Mouse (Mus musculus): ENCODE measurements at regions not wholly inside any gene's neighbourhood (a gene's known extent, or its start where the extent isn't known, plus 50 kb on each side); places are given as distances from the start of the nearest gene placed in this dataset.

DNA sequence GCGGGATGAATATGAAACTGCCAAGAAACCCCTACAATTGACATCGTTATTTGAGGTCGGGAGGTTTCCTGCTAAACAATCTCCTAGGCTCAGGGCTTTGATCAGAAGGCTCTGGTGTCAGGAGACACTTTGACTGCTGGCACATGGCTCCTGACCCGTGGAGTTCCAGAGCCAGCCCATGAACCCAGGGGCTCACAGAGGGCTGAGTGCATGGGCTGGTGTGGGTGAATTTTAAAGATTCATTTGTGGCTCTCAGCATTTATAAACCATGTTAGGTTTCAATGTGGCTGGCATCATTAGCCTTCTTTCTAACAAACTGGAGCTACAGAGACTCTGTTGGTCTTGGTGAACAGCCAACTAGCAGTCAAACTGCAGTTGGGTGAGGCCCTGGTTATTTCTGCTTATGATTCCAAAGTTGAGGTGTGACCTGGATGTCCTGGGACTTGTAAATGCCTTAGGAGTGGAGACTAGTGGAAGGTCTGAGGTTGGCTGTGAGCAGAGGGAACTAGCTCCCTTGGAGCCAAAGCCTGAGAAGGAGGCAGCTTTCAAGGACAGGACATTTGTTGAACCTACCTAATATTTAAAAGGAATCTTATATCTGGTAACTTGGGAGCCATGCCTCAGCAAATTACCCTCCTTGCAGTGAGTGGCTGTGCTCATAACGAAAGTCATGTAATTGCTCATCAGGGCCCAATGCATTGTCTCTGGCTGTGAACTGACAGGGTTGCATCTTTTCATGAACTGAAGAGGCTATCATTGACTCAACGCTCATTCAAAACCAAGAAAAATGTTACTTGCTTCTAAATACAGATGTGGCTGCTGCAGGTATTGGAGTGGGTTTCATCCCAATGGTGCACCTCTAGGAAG is 108.0 kb upstream of the Mki67 start:
- DNase-seq = no peak

DNA sequence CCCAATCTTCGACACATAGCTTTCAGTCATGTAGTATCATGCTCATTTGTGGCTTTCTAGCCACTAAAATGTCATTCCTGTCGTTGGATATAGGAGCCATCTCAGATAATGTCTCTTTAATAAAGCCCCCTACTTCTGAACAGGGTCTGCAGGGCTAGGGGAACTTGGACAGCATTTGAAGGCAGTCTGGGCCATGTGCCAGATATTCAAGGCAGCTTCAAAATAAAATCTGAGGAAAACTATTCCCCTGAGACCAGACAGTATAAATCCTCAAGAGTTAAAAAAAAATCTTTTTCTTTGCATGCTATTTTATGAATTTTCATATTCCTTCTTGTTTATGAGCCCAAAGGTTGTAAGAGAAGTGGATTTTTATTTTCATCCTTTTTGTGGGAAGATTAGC is 113.1 kb upstream of the Mki67 start:
- no peak for DNase-seq

DNA sequence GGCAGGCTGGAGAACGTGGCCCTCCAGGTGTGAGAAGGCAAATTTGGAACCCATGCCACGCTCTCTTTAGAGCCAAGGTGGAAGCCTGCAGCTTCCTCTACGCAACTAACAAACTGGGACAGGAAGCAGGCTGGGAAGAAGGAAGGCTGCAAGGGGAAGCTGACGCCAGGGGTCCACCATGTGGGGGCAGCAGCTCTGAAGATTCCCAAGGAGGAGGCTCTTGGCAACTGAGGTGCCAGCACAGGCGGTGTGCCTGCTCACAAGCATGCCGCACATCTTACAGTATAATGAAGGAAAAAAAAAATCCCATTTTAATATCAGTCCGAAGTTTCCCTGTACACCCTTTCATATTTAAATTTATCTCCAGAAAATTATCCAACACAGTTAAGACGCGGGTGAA is 117.3 kb upstream of the Mki67 start:
- DNase-seq = no peak

DNA sequence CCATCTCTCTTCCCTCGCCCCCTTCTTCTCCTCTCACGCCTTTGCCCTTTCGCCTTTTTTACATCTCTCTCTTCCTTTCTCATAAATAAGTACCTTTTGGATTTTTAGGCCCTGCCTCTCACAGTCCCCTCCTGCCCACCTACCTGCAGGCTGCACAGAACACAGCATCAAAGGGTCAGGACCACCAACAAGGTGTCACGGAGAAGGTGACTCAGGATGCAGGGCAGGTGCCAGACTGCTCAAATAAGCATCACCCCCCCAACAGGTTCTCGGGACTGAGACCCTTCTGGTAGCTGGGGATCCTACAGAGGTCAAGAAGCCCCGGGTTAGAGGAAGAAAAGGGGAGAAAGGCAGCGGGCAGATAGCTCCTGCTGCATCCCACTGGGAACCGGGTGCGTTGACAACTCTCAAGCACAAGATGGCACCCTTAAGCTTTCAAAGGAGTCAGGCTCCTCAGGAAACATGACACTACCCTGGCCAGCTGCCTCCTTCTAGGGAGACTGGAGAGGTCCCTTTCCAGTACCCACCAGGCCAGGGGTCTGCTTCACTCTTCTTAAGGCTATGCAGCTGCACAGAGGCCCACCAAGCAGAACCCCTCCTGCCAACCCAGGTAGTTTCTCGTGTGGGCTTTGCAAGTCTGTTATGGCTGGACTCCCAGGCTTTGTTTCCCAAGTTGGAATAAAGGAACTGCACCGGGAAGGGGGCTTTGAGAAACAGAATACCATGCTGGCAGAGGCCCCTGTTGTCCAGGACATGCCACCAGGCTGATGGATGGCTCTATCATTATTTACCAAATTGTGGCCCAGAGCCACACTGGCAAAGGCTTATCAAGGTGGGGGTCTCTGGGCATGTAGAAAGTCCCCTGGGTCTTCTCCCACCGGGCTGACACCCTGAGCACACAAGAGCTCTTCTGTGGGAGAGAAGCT is 120.9 kb upstream of the Mki67 start:
- peak; percentile 73 for DNase-seq

DNA sequence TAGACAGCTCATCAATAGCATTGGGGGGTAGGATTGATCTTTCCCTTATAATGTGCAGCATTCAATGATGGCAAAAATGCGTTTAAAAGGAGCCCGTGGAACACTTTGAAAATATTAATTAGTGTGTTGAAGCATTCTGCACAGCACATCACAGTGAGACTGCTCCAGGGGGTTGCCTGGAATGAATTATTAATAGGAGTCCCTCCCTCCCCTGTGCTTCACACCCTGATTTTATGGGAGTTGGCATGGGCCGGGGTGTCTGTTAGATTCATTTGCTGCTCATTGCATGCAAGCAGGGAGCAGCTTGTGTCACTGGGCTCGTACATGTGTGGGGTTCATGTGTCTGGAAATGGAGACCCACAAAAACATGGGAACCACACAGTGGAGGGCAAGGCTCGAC is 127.9 kb upstream of the Mki67 start:
- DNase-seq = no peak

DNA sequence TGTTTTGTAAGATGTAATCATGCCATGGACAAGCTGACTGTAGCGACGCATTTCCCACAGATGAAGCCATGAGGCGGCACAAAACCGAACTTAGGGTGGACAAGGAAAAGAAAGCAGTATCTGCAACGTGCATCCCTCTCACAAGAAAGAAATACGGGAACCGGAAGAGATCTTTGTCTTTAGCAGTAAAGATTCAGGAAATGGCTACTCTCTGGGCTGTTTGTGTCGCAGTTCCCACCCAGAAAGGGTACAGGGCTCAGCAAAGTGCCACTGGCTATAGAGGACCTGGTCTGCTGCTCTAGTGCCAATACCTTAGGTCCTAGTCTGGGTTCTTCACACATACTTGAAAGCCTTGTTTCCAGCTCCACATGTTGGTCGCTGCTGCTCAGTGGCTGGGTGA is 131.1 kb upstream of the Mki67 start:
- DNase-seq = no peak

DNA sequence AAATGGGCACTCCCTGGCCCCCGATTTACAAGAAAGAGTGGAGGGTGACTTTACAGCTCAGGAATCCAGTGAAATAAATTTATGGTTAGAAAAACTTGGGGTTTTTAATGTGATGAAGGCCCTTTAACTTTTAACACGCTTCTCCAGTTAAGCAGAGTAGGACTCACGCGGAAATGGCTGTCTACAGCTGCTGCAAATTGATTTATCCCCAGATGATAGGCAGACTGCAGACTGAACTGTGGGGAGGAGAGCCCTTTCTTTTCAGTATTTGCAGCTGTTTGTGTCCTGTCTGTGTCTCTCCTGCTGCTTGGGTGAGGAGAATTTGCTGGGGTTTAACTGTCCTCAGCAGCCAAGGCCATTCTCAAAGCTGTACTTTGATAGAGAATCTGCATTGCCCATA is 132.0 kb upstream of the Mki67 start:
- DNase-seq = no peak

DNA sequence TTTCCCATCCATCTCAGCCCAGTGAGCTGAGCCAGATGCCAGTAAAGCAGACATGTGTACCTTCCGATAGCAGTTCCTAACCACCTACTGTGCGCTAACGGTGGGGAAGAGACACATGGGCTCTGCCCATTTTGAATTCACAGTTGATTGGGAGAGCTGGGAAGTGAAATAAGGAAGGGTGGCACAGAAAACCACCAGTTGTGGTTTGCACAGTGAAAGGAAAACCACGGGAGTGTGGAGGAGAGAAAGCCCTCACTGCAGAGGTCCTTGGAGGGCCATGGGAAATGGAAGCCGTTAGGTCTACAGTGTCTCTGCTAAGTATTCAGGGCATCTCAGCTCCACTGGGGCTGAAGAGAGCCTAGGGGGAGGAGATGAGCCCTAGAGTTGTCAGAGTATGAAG is 132.7 kb upstream of the Mki67 start:
- DNase-seq = no peak

DNA sequence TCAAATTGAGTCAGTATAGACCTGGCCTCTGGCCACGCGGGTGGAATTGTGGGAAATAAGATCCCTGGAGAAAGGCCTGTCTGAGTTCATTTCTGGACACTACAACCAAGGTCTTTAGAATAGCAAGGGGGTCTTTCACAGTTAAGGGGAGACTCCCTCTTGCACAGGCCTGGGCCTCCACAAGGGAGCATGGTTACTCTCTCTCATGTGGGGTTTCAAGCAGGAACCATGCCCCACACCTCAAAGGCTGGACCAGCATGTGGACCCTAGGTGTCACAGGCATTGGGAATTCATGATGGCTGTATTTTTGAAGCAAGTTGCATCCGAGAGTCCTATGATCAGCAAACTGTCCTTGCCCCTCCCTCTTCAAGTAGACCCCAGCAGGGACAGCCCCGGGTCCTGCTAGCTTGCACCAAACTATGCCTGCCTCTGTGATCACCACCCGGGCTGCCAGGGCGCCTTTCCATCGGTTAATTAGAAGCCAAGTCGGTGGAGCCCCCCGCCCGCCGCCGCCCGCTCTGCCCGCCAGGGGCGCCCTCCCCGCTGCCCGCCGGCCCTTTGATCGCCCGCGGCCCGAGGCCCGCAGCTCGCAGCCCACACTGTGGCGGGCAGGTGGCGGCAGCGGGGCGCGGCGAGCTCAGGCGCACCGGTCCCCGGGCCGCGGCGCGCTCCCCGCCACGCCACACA is 137.1 kb upstream of the Mki67 start:
- peak; percentile 13 for DNase-seq

DNA sequence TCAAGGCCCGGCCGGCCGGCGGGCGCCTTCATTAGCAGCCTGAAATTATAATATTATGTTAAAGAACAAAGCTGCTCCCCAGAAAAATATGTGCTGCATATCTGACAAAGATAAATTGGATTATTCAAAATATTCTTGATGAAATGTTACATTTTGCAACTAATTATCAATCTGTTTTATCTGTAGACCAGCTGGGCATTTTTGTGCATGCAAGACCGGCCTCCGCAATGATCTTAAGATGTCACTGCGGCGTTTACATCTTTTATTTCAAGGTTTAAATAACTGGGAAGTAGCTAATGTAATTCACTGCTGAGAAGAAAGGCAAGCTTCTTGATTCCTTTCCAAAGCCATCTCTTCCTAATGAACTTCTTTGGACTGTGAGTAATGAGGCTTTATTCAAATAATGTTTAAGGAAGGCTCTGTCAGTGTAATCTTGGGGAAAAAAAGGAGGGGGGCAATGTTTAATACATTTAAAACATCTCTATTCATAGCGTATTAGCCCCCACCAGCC is 137.7 kb upstream of the Mki67 start:
- DNase-seq = no peak

DNA sequence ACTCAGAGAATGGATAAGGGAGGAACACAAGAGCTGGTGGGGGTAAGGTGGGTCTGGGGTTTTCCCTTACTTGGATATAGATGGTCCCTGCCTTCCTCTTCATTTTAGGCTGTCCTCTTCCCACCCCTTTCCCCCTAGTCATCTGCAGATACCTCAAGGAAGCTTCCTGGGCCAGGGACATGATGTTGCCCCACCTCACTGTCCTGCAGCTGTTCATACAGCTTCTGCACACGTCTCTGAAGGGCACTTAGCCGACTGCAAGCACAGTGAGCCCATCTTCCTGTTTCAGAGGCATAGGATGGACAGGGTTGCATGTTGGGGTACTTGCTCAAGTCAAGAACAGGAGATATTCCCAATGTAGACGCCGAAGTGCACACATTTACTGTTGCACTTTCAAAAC is 144.1 kb upstream of the Mki67 start:
- no peak for DNase-seq

DNA sequence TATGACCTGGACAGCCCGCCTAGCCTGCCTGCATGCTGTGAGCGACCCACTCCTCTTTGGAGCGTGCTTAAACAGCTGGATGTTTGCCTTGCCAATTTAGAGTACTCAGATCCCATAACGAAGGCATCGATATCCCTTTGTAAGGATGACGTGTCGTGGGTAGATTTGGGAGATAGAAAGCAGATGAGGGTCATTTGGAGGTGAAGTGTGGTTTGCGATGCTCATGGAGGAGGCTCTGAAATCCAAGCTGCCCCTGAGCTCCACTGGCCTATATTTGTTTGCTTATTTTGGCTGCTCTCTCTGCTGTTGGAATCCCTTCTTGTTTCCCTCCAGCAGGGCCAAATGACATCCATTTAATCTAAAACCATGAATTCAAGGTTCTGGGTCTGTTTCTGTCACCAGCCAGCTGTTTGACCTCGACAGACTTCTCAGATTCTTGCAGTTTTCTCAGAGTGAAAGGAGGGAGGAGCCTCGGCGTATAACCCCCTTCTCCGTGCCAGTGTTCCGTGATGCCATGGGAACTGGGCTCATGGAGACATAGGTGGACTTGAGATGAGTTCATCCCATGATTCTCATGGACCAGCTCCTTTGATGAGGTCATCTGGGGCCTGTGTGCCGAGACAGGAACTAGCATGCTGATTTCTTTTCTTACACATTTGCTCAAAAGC is 144.7 kb upstream of the Mki67 start:
- DNase-seq = peak; percentile 10

DNA sequence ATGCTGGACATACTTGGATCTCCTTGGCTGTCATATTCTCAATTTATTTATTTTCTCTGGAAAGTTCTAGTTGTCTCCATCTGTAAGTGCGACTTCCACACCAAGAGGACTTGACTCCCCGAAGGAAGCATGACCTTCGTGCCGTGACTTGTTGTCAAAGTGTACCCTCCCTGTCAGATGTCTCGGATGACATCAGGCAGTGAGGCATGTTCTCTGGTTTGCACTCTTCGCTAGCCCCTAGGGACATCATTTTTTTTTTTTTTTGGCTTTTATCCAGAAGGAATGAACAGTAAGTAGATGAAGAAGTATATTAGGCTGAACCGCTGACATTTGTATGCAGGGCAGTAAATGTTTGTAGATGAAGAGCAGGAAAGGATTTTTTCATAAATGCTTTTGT is 145.2 kb upstream of the Mki67 start:
- DNase-seq = peak; percentile 6

DNA sequence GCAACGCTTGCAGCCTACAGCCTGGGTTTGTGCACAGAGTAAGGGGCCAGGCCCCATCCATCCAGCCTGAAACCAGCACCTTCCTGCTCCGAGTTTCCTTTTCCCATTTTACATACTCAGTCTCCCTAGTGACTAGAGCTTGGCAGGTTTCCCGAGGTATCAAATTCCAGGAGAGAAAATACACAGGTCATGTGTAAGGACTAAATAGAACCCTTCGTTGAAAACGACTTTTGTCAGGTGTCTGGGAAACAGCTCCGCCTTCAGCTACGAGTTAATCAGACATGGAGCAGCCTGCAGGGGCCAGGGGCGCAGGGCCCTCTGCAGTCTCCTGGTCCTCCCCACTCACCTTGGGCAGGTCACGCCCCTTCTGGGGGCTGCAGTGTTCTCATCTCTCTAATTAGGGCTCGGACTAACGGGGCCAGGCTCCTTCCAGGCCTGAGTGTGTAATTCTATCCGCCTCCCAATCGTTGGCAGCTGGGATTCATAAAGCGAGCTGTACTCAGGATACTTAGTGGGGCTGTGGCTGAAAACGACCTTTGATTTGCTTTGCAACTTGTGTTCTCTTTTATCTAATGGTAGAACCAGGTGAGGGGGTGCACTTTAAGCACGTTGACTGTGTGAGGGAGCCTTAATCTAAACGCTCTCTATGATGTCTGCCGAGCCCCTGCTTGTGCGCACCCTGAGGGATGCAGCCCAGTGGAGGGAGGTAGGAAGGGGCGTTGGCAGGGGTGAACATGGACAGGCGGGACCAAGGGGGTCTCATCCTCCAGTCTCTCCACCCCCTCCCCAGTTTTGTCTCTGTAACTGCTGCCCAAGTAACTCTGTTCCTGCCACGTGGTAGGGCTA is 147.6 kb upstream of the Mki67 start:
- no peak for DNase-seq

DNA sequence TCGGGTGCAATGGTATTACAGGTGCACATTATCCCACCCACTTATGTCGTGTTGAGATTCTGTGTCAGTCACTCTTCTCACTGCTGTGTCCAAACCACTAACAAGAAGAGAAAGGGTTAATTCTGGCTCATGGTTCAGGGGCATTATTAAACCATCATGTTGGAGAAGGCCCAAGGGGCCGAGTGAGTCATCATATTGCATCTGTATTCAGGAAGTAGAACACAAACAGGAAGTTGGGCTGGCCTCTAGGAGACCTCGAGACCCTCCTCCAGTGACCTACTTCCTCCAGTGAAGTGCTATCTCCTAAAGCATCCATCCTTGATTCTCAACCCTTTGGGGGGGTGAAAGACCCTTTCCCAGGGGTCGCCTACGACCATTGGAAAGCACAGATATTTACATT is 154.8 kb upstream of the Mki67 start:
- no peak for DNase-seq

DNA sequence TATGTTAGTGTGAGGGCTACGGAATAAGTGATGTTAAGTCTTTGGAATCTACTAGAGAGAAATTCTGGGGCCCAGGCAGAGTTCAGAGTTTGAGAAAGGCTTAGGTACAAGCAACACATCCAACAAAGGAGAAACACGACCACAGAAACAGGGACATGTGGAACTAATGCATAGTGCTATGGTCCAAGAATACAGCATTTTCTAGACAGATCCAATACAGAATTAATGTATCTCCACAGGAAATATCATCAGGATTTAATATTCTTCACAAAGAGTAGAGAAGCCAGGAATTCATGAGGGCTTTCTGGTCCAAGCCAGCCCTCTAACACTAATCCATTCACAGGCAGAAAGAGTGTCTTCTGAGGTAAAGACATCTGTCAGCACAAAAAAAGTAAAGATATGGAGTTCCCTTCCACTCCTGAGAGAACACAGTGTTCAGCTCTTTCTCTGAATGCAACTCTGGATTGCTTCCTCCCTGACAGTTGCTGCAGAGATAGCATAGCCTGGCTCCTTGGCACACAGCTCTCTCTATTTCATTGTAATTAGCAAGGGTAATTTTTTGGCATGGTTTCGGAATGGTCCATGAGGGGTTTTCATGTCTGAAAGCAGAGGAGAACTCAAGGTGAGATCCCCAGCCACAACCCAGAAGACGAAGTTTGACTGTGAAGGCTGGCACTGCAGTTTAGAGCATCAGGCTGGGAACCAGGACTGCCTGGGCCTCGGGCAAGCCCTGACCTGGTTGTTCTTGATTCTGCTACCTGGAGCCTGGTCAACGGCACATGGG is 161.1 kb upstream of the Mki67 start:
- no peak for DNase-seq

DNA sequence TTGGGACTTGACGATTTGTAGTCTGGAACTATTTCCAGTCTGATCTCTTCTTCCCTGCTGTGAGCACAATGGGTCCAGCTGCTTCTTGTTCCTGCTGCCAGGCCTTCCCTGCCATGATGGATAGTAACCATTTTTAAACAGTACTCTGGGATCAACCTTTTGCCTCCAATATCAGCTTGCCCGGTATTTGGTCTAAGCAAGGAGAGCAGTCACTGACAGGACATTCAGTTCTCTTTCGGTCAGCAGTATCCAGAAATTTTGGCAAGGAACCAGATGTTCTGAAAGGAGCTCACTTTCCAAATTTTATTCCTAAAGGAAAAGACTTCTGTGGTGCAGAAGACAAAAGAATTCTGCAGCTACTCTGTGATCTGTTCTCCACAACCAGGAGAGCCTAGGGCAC is 162.6 kb upstream of the Mki67 start:
- no peak for DNase-seq

DNA sequence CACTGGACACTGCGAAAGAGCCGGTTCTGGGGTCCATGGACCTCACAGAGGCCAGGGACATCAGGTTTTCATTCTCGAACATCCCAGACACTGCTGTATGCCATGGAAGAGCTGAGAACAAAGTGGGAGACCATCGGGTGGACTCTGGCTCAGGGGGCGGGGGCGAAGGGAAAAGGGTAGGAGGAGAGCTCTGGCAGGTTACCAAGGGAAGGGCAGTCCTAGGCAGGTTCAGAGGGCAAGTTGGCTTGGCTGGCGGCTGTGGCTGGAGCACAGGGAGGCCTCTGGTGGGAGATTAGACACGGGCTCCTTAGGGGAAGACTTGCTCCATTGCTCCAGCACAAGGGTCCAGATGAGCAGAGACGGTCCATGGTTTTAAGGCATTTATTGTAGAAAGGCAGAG is 164.3 kb upstream of the Mki67 start:
- no peak for DNase-seq

DNA sequence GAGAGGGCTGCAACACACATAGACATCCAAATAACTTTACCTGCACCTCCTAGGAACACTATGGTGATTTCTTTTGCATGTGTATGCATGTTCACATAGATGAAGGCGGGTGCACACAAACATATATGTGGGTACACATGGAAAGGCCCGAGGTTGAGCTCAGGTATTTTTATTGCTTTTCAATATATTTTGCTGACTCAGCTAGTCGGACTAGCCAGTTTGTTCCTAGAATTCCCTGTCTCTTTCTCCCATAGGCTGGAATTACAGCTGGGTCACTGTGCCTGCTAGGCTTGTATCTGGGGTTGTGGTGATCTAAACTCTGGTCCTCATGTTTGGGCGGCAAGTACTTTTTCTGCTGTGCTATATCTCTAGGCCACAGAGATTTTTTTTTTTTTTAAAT is 166.1 kb upstream of the Mki67 start:
- no peak for DNase-seq

DNA sequence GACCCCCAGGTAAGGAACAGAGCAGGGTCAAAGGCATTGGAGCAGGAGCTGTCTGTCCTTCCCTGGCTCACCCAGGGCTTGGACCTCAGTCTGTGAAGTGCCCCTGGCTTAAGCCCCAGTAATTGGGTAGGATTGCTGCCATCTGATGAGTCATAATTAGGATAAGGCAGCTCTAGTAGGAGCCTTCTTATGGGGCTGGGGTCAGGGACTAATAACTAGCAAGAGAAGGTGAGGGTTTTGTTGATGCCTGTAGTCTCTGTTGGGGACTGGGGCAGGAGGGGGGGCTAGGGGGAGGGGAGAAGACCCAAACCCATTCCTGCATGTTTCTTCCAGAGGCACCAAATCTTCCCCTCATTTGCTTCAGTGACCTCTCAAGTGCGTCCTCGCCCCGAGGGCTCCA is 172.4 kb upstream of the Mki67 start:
- DNase-seq = no peak
